Mouse (Mus musculus): ENCODE results near the gene Flt1.

DNA sequence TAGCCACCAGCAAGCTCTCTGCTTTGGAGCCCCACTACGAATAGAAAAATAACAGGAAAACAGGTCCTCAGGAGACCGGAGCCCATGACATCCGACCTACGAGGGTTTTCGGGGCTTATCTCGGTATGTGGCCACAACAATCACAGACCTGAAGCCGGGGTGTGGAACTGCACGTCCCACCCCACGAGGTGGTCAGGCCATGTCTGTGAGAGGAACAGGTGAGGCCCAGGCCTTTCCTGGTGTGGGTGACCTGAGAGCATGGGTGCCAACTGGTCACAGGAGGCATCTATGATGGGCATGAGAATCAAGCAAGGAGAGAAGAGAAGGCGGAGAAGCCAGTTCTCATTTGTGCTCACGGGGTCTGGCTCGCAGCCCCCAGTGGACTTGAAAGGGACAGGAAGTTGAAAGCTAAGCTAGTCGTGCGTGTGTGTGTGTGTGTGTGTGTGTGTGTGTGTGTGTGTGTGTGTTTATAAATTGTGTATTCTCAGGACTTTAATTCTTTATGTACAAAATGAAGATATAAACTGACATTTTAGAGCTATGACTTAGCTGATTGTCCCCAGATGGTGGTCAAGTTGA, 79.4 kb downstream of the Flt1 start:
- TF ChIP-seq EP300 (IDR thresholded peaks at IDR 0.05; ENCODE audit: insufficient read depth, low read depth, low read length), result 0 out of 2 replicates have a peak, but pooled peaks have one; percentile 54
- TF ChIP-seq CTCF (IDR thresholded peaks at IDR 0.05), result no peak
- TF ChIP-seq POLR2A (IDR thresholded peaks at IDR 0.05; ENCODE audit: insufficient read depth, low read depth, low read length), result no peak

Measured in heart, adult 2 months (tissue).